Mouse (Mus musculus) midbrain, postnatal 0 days (tissue): ENCODE measurements at regions not wholly inside any gene's neighbourhood (a gene's known extent, or its start where the extent isn't known, plus 50 kb on each side); places are given as distances from the start of the nearest gene placed in this dataset.

Source experiments
- ATAC-seq: fragments of 200-750 bp; cut with Nextera tagmentation; 2 replicates; pipeline ENCODE4 v1.8.0; 2017; ENCODE audit warnings: moderate number of reproducible peaks, mild to moderate bottlenecking, moderate TSS enrichment, moderate library complexity; ENCODE audit not compliant: low FRiP score
- DNase-seq: peaks from one replicate; pipeline ENCODE4 v3.0.0-alpha.2; 2015; ENCODE audit warnings: low spot score
- H3K27ac ChIP-seq: fragments of 300-500 bp; sonication (generic); 2 replicates; pipeline ENCODE4 v1.5.1; 2014; ENCODE audit warnings: low read depth, mild to moderate bottlenecking, low read length, mixed read lengths
- H3K27me3 ChIP-seq: fragments of 300-500 bp; sonication (generic); 2 replicates; pipeline ENCODE4 v1.6.1; 2014; ENCODE audit warnings: low read length, control low read depth, mixed read lengths; ENCODE audit not compliant: insufficient read depth
- H3K36me3 ChIP-seq: fragments of 300-500 bp; sonication (generic); 2 replicates; pipeline ENCODE4 v1.6.1; 2014; ENCODE audit warnings: low read length, control low read depth, mixed read lengths; ENCODE audit not compliant: insufficient read depth
- H3K4me1 ChIP-seq: fragments of 300-500 bp; sonication (generic); 2 replicates; pipeline ENCODE4 v1.6.1; 2014; ENCODE audit warnings: mild to moderate bottlenecking, control low read depth, antibody characterized with exemption, low read length, mixed read lengths; ENCODE audit not compliant: insufficient read depth
- H3K4me2 ChIP-seq: fragments of 300-500 bp; sonication (generic); 2 replicates; pipeline ENCODE4 v1.6.1; 2014; ENCODE audit warnings: low read depth, mild to moderate bottlenecking, low read length, mixed read lengths; ENCODE audit not compliant: poor library complexity, severe bottlenecking
- H3K4me3 ChIP-seq: fragments of 300-500 bp; sonication (generic); 2 replicates; pipeline ENCODE4 v1.5.1; 2014; ENCODE audit warnings: low read depth, mild to moderate bottlenecking, low read length, moderate library complexity
- H3K9ac ChIP-seq: fragments of 300-500 bp; sonication (generic); replicated peaks from 2 replicates; pipeline ENCODE4 v1.6.1; 2014; ENCODE audit warnings: mild to moderate bottlenecking, low read length, moderate library complexity, mixed read lengths; ENCODE audit not compliant: poor library complexity, severe bottlenecking
- H3K9me3 ChIP-seq: fragments of 300-500 bp; sonication (generic); 2 replicates; pipeline ENCODE4 v1.6.1; 2016; ENCODE audit warnings: low read length, control low read depth
- CTCF ChIP-seq: IDR thresholded peaks from 2 replicates; pipeline ENCODE4 v1.5.1; 2016; ENCODE audit warnings: antibody characterized with exemption, mild to moderate bottlenecking
- WGBS: fragments of 180-500 bp; shearing (Covaris S2); extraction: QIAGEN DNeasy Blood & Tissue Kit; methylation state at CpG from one replicate; pipeline ENCODE4 v1.1.7; 2014; 5-methylcytosine and 5-hydroxymethylcytosine counted together

GRCm38 (mm10) chr4:87501791-87502190, 271.5 kb upstream of the Slc24a2 start:
- no peak overlapping the region for H3K4me3 ChIP-seq
- no peaks in the 10 kb centered on the region for H3K9me3 ChIP-seq
- H3K4me2 ChIP-seq = no peak overlapping the region
- TF ChIP-seq CTCF = no peak
- no peak overlapping the region for H3K27ac ChIP-seq
- no peaks in the 10 kb centered on the region for H3K27me3 ChIP-seq
- WGBS = 74% methylated on average over 4 of the region's 4 CpGs
- no peak for ATAC-seq
- no peaks in the 10 kb centered on the region for H3K4me1 ChIP-seq
- DNase-seq = peak; percentile 20
- H3K36me3 ChIP-seq = no peaks in the 10 kb centered on the region
- H3K9ac ChIP-seq = no peak overlapping the region

- Histone ChIP-seq H3K4me3 (no peak overlapping the region), H3K4me1 (no peaks in the 10 kb centered on the region), H3K4me2 (no peak overlapping the region), H3K9ac (no peak overlapping the region), H3K27ac (no peak overlapping the region), H3K36me3 (no peaks in the 10 kb centered on the region), H3K9me3 (no peaks in the 10 kb centered on the region), H3K27me3 (no peaks in the 10 kb centered on the region)
- no peak for TF ChIP-seq CTCF
- 64% methylated on average over 2 of the region's 2 CpGs for WGBS
- ATAC-seq = no peak
- peak; percentile 73 for DNase-seq
Measured at GRCm38 (mm10) chr4:87500441-87500840, 270.2 kb upstream of the Slc24a2 start.

GRCm38 (mm10) chr4:87487798-87488197, 257.5 kb upstream of the Slc24a2 start:
- no peaks in the 10 kb centered on the region for H3K27me3 ChIP-seq
- no peaks in the 10 kb centered on the region for H3K36me3 ChIP-seq
- DNase-seq (no peak), ATAC-seq (no peak)
- no peaks in the 10 kb centered on the region for H3K4me1 ChIP-seq
- H3K4me2 ChIP-seq = no peak overlapping the region
- no peak for TF ChIP-seq CTCF
- H3K9me3 ChIP-seq = no peaks in the 10 kb centered on the region
- H3K9ac ChIP-seq = no peak overlapping the region
- no peak overlapping the region for H3K27ac ChIP-seq
- 90% methylated on average over 3 of the region's 3 CpGs for WGBS
- H3K4me3 ChIP-seq = no peak overlapping the region

GRCm38 (mm10) chr4:87475537-87475936, 245.3 kb upstream of the Slc24a2 start:
- no peak overlapping the region for H3K4me2 ChIP-seq
- no peak overlapping the region for H3K27ac ChIP-seq
- H3K27me3 ChIP-seq = no peaks in the 10 kb centered on the region
- H3K4me3 ChIP-seq = no peak overlapping the region
- TF ChIP-seq CTCF = no peak
- WGBS = 77% methylated on average over 1 of the region's 1 CpGs
- ATAC-seq (no peak), DNase-seq (no peak)
- no peak overlapping the region for H3K9ac ChIP-seq
- H3K36me3 ChIP-seq = no peaks in the 10 kb centered on the region
- no peaks in the 10 kb centered on the region for H3K9me3 ChIP-seq
- H3K4me1 ChIP-seq = peaks cover 2% of the 10 kb centered on the region; the same call in 1 of the 2 replicates

- Histone ChIP-seq H3K27me3 (no peaks in the 10 kb centered on the region), H3K4me1 (peaks cover 2% of the 10 kb centered on the region; the same call in 1 of the 2 replicates), H3K4me3 (no peak overlapping the region), H3K4me2 (no peak overlapping the region), H3K36me3 (no peaks in the 10 kb centered on the region), H3K27ac (no peak overlapping the region), H3K9me3 (no peaks in the 10 kb centered on the region), H3K9ac (no peak overlapping the region)
- WGBS = 87% methylated on average over 16 of the region's 16 CpGs
- TF ChIP-seq CTCF = no peak; the same call in 1 of the 2 replicates
- no peak for DNase-seq
- no peak for ATAC-seq
Measured at GRCm38 (mm10) chr4:87473331-87474039, 243.2 kb upstream of the Slc24a2 start.

- Histone ChIP-seq H3K36me3 (no peaks in the 10 kb centered on the region), H3K4me1 (peaks cover 2% of the 10 kb centered on the region; the same call in 1 of the 2 replicates), H3K27me3 (no peaks in the 10 kb centered on the region), H3K4me3 (no peak overlapping the region), H3K27ac (no peak overlapping the region), H3K4me2 (no peak overlapping the region), H3K9me3 (no peaks in the 10 kb centered on the region), H3K9ac (no peak overlapping the region)
- ATAC-seq (no peak), DNase-seq (no peak)
- no peak for TF ChIP-seq CTCF
- 52% methylated on average over 1 of the region's 1 CpGs for WGBS
Measured at GRCm38 (mm10) chr4:87472787-87473186, 242.5 kb upstream of the Slc24a2 start.
